Mouse (Mus musculus) myocyte (in vitro differentiated cells): ENCODE results near the gene Zfyve1. TPM values are rescaled to one million over a fixed set of nuclear protein-coding genes. Genes with fewer than 3 reads are reported as not detected.

Source experiments
- H3K27me3 ChIP-seq: one replicate; pipeline ENCODE4 v1.6.1; 2011; ENCODE audit not compliant: control insufficient read depth, insufficient read depth, insufficient read length
- H3K36me3 ChIP-seq: one replicate; pipeline ENCODE4 v1.6.1; 2011; ENCODE audit not compliant: control insufficient read depth, insufficient read depth
- H3K4me2 ChIP-seq: one replicate; pipeline ENCODE4 v1.6.1; 2011; ENCODE audit warnings: low read depth, control low read depth
- H3K4me3 ChIP-seq: one replicate; pipeline ENCODE4 v1.5.1; 2011; ENCODE audit warnings: mild to moderate bottlenecking, control low read depth, moderate library complexity
- H3K79me2 ChIP-seq: one replicate; pipeline ENCODE4 v1.6.1; 2011; ENCODE audit not compliant: control insufficient read depth, insufficient read depth
- H3ac ChIP-seq: one replicate; pipeline ENCODE4 v1.6.1; 2011; ENCODE audit not compliant: control insufficient read depth, insufficient read length
- CEBPB ChIP-seq: IDR thresholded peaks from 2 replicates; pipeline ENCODE4 v1.6.1; 2011; ENCODE audit warnings: mild to moderate bottlenecking, moderate library complexity; ENCODE audit not compliant: poor library complexity, insufficient read depth, severe bottlenecking
- E2F4 ChIP-seq: IDR thresholded peaks from one replicate; pipeline ENCODE4 v1.6.1; 2011; ENCODE audit warnings: mild to moderate bottlenecking, control low read depth, moderate library complexity; ENCODE audit not compliant: insufficient read depth
- MAX ChIP-seq: IDR thresholded peaks from one replicate; pipeline ENCODE4 v1.6.1; 2011; ENCODE audit warnings: low read depth, mild to moderate bottlenecking, control low read depth
- MYOD1 ChIP-seq, 3 experiments: IDR thresholded peaks; one replicate each; pipeline ENCODE4 v1.6.1; 2011; ENCODE audit warnings: control low read depth in 2 of 3, low read depth in 2 of 3, mild to moderate bottlenecking in 2 of 3, moderate library complexity in 1 of 3; ENCODE audit not compliant: insufficient read length in 2 of 3, control insufficient read depth in 1 of 3
- MYOG ChIP-seq, 3 experiments: IDR thresholded peaks; one replicate each; pipeline ENCODE4 v1.6.1; 2011; ENCODE audit warnings: control low read depth in 2 of 3, low read depth in 2 of 3, mild to moderate bottlenecking in 2 of 3; ENCODE audit not compliant: insufficient read length in 2 of 3, control insufficient read depth in 1 of 3, insufficient read depth in 1 of 3
- POLR2A ChIP-seq: IDR thresholded peaks from one replicate; pipeline ENCODE4 v1.6.1; 2011; ENCODE audit warnings: low read depth, mild to moderate bottlenecking, control low read depth, moderate library complexity; ENCODE audit not compliant: insufficient read length
- POLR2AphosphoS2 ChIP-seq: IDR thresholded peaks from one replicate; pipeline ENCODE4 v1.6.1; 2011; ENCODE audit warnings: low read depth, control low read depth; ENCODE audit not compliant: insufficient read length
- REST ChIP-seq: IDR thresholded peaks from one replicate; pipeline ENCODE4 v1.6.1; 2011; ENCODE audit warnings: mild to moderate bottlenecking, control low read depth, moderate library complexity; ENCODE audit not compliant: insufficient read depth, insufficient read length
- SRF ChIP-seq: IDR thresholded peaks from one replicate; pipeline ENCODE4 v1.6.1; 2011; ENCODE audit warnings: low read depth; ENCODE audit not compliant: control insufficient read depth, insufficient read length
- TCF12 ChIP-seq: IDR thresholded peaks from one replicate; pipeline ENCODE4 v1.6.1; 2011; ENCODE audit warnings: mild to moderate bottlenecking, control low read depth; ENCODE audit not compliant: poor library complexity, insufficient read depth, severe bottlenecking
- TCF3 ChIP-seq: IDR thresholded peaks from one replicate; pipeline ENCODE4 v1.6.1; 2011; ENCODE audit warnings: low read depth, control low read depth; ENCODE audit not compliant: insufficient read length
- USF1 ChIP-seq: IDR thresholded peaks from one replicate; pipeline ENCODE4 v1.6.1; 2011; ENCODE audit warnings: low read depth, mild to moderate bottlenecking, control low read depth, moderate library complexity
- polyA plus RNA-seq: library from polyadenylated mRNA; unstranded; fragments of >200 nt; fragmentation: generic; extraction: Trizol; gene quantifications from one replicate; pipeline ENCODE4 v1.2.1, GENCODE M21; 2012; ENCODE audit warnings: missing spikeins

Zfyve1 gene
- polyA plus RNA-seq, 1 experiment = 16.8 TPM

DNA sequence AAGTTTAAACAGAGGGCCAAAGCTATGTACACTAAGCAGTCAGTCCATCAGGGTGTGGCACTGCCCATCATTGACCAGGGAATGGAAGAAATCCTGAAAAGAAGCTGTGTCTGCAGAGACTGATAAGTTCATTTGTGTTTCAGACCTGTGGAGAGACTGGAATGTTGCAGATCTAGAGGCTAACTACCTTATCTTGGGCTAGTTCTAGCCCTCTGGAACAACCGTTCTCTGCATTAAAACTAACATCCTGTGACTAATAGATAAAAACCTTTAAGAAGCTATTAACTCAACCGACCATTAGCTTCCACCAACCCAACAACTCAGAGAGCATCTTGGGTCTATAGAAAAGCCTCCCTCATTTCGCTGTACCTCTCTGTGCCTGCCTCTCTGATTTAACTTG is 79.4 kb downstream of the Zfyve1 start:
- no peak overlapping the region for H3K4me2 ChIP-seq
- H3K36me3 ChIP-seq = no peaks in the 10 kb centered on the region
- TF ChIP-seq E2F4 (no peak), MAX (no peak), REST (no peak), TCF3 (no peak), MYOD1 (IDR thresholded peaks at IDR 0.05; ENCODE audit: control insufficient read depth in 1 of 3, insufficient read length in 2 of 3, low read depth in 2 of 3) (no peak)
- no peaks in the 10 kb centered on the region for H3K79me2 ChIP-seq
- no peaks in the 10 kb centered on the region for H3K27me3 ChIP-seq
- no peak overlapping the region for H3ac ChIP-seq
- H3K4me3 ChIP-seq = no peak overlapping the region

- Histone ChIP-seq H3K36me3 (no peaks in the 10 kb centered on the region), H3K79me2 (no peaks in the 10 kb centered on the region), H3ac (no peak overlapping the region), H3K27me3 (no peaks in the 10 kb centered on the region), H3K4me2 (no peak overlapping the region), H3K4me3 (no peak overlapping the region)
- TF ChIP-seq MAX (no peak), MYOD1 (IDR thresholded peaks at IDR 0.05; ENCODE audit: control insufficient read depth in 1 of 3, insufficient read length in 2 of 3, low read depth in 2 of 3) (no peak), MYOG (IDR thresholded peaks at IDR 0.05; ENCODE audit: control insufficient read depth in 1 of 3, insufficient read depth in 1 of 3, insufficient read length in 2 of 3, low read depth in 2 of 3) (no peak), CEBPB (no peak), POLR2A (no peak), TCF12 (no peak), REST (no peak), POLR2AphosphoS2 (no peak), E2F4 (no peak), SRF (no peak), TCF3 (no peak), USF1 (no peak)
Observed at GRCm38 (mm10) chr12:83514216-83514615, 82.8 kb downstream of the Zfyve1 start.

DNA sequence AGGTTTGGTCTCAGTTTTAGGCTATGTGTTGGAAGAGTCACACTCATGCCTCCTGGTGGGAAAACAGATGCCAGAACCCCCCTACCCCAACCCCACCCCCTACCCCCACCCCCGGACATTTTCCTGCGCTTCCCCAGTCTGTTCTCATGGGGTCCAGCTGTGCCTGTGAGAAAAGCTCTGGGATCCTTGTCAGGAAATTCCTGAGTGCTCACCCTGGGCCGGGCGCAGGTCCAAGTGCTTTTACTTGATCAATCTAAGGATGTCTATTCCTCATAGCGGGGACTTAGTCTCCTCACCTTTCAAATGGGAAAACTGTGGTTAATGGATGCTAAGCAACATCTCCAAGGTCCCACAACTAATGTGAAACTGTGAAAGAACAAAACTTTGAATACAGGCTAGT is 83.8 kb downstream of the Zfyve1 start:
- H3ac ChIP-seq = no peak overlapping the region
- H3K79me2 ChIP-seq = no peaks in the 10 kb centered on the region
- TF ChIP-seq REST (no peak), SRF (no peak), MYOD1 (IDR thresholded peaks at IDR 0.05; ENCODE audit: control insufficient read depth in 1 of 3, insufficient read length in 2 of 3, low read depth in 2 of 3) (no peak), MYOG (IDR thresholded peaks at IDR 0.05; ENCODE audit: control insufficient read depth in 1 of 3, insufficient read depth in 1 of 3, insufficient read length in 2 of 3, low read depth in 2 of 3) (no peak), POLR2A (no peak), TCF12 (no peak), USF1 (no peak), E2F4 (no peak), CEBPB (no peak), MAX (no peak), TCF3 (no peak), POLR2AphosphoS2 (no peak)
- no peaks in the 10 kb centered on the region for H3K36me3 ChIP-seq
- H3K27me3 ChIP-seq = no peaks in the 10 kb centered on the region
- H3K4me2 ChIP-seq = peak overlapping the region; percentile 24
- no peak overlapping the region for H3K4me3 ChIP-seq

- H3K79me2 ChIP-seq = no peaks in the 10 kb centered on the region
- H3K36me3 ChIP-seq = no peaks in the 10 kb centered on the region
- H3K4me2 ChIP-seq = no peak overlapping the region
- TF ChIP-seq TCF3 (no peak), MAX (no peak), CEBPB (no peak), SRF (no peak), E2F4 (no peak), MYOD1 (IDR thresholded peaks at IDR 0.05; ENCODE audit: control insufficient read depth in 1 of 3, insufficient read length in 2 of 3, low read depth in 2 of 3) (no peak), TCF12 (no peak), MYOG (IDR thresholded peaks at IDR 0.05; ENCODE audit: control insufficient read depth in 1 of 3, insufficient read depth in 1 of 3, insufficient read length in 2 of 3, low read depth in 2 of 3) (no peak), REST (no peak), POLR2A (no peak), POLR2AphosphoS2 (no peak), USF1 (no peak)
- no peaks in the 10 kb centered on the region for H3K27me3 ChIP-seq
- H3ac ChIP-seq = no peak overlapping the region
- no peak overlapping the region for H3K4me3 ChIP-seq
Observed at GRCm38 (mm10) chr12:83512783-83513182, 84.2 kb downstream of the Zfyve1 start.

DNA sequence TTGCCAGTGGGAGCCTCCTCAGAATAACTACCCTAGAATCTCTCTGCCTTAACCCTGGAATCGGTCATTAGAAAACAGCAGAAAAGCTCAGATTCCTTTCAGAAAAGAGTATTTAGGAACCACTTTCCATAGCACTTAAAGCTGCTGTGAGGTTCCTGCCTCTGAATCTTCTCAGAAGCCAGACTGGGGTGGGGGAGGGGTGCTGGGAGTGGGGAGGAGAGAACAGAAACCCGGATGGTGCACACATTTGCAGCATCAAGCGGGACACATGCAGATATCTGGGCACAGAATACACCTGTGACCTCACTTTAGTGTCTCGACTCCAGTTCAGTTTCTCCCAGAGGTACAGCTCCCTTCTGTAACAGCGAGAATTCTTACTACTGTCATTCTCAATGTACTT is 86.4 kb downstream of the Zfyve1 start:
- H3K36me3 ChIP-seq = no peaks in the 10 kb centered on the region
- no peak overlapping the region for H3ac ChIP-seq
- H3K79me2 ChIP-seq = no peaks in the 10 kb centered on the region
- TF ChIP-seq USF1 (no peak), POLR2A (no peak), E2F4 (no peak)
- peaks cover 7% of the 10 kb centered on the region for H3K27me3 ChIP-seq
- no peak overlapping the region for H3K4me2 ChIP-seq
- H3K4me3 ChIP-seq = no peak overlapping the region
